Mouse (Mus musculus): Measurements from ENCODE around the gene Celsr1.
"Not testable (repeated sequence)": the region's sequence is repeated elsewhere in the genome, so short reads cannot be mapped to it uniquely, and the experiment has no call there.

Gene Celsr1

GRCm38 (mm10) chr15:85885606-85886005, 148.0 kb downstream of the Celsr1 start:
- no peak for DNase-seq

GRCm38 (mm10) chr15:85879498-85879895, 154.1 kb downstream of the Celsr1 start:
- no peak for DNase-seq

- DNase-seq: peak; percentile 89
These were observed 154.6 kb downstream of the Celsr1 start, which contains the start of gene Trmu for GRCm38 (mm10) chr15:85878848-85879497. Trmu (plus strand) TSS chr15:85879312.

- no peak for DNase-seq
These were observed 156.2 kb downstream of the Celsr1 start for GRCm38 (mm10) chr15:85877336-85877735.

DNA sequence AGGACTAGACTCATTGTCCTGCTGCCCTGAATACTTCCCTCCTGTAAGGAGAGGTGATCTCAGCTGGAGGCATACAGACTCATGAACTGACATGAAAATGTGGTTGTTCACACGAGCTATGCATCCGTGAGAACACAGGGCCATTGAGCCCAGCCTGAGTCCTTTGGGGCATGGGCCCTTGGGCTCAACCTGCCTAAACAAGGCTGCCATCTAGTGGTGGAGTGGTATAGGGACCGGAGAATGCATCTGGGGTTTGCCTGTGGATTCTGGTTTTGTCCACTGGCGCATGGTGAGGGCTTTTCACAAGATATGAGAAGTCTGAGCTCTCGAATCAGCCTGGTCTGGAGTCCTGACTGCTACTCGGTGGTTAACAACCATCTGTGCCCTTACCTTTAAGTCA, 165.9 kb downstream of the Celsr1 start:
- peak; percentile 66 for DNase-seq

DNA sequence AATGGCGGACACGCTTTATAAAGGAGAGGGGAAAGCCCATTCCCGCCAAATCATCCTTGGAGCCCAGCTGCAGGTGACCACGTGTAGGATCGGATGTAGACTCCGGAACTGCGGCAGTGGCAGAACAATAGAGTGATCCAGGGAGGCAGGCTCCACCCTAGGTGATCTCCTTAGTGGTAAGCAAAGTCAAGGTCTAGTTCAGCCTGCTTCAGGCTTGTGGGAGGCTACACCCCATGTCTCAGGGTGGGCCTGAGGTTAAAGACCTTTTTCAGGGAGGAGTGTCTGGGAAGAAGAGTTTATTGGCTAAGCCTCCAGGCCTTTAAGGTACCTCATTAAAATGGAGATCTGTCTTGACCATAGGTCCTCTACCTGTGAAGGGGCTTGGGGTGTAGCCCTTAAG, 167.7 kb downstream of the Celsr1 start:
- DNase-seq: not testable (repeated sequence)

DNA sequence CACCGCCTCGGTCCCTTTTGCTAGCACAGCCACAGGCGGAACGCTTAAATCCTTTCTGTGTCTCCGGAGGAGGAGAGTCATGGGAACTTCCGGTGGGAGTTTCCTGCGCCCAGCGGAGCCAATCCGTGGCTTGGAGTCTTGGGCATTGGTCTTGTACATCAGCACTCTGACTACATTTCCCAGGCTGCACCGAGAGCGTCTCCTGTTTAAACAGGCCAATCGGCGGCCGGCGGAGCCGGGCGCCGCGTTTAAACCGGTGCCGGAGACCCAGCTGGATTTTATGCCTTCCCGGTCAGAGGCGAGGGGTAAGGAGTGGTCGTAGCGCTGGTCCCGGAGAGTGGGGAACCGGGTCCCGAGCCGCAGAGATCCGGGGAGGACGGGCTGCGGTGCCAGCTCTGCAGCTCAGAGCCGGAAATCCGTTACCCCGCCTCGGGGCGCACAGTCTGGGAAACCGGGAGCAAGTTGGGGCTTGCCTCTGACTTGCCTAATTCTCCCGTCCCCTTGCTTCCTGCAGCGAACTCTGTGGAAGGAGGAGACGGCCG, 174.0 kb downstream of the Celsr1 start, which contains the start of gene Gtse1:
TSS of gene Gtse1 (plus strand) at position 256 of the 542 bp plus-strand sequence.
- DNase-seq: peak; percentile 92

DNA sequence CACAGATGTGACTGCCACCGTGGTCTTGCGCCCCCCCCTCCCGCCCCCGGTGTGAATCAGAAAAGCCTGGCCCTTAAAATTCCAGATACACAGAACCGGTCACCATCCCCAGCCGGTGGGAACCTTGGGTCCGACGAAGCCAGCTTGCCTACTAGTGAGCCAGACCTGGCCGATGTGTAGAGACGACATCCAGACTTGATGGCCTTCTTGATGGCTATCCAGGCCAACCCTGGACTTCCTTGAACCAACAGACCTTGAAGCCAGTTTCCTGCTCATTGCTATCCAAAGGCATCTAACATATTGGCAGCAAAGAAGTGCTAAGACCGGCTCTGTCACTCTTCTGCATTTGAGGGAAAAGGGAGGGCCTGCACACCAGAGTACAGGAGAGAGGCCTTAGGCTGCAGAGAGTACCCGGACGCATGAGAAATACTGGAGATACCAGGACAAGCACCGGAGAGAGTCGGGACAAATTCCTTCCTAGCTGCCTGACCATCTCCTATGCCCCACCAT, 174.5 kb downstream of the Celsr1 start:
- no peak for DNase-seq

DNA sequence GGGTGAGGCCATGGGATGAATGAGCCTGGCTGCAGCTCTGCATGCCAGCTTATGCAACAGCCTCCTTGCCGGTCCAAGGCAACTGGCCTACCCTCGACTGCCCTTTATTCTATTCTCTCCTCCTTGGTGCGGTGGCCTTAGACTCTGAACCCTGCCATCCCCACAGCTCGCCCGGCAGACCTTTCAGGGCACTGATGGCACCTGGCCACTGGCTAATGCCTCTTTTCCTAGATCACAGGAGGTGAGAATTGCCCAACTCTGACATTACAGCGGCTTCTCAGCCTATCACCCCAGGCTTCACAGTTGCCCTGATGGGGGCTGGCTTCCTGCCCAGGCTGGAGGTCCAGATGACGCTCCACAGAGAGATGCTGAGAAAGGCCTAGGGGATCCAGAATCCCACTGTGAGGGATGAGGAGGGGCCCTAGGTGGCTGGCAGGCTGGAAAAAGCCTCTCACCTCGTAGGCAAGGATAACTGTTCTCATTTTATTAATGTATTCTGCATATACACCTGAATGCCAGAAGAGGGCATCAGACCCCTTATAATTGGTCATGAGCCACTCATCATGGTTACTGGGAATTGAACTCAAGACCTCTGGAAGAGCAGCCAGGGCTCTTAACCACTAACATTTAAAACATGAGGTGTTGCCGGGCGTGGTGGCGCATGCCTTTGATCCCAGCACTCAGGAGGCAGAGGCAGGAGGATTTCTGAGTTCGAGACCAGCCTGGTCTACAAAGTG, 181.8 kb downstream of the Celsr1 start:
- DNase-seq: no peak
